Mouse (Mus musculus) liver, embryonic 18 days (tissue): ENCODE results near the gene Rhcg. TPM values are rescaled to one million over a fixed set of nuclear protein-coding genes. Genes with fewer than 3 reads are reported as not detected.

ENCODE experiments used
- polyA plus RNA-seq: library from polyadenylated mRNA; depleted of rRNA; stranded (reverse); fragments of >200 nt; gene quantifications from 2 replicates; pipeline ENCODE4 v1.2.3, GENCODE M21; 2012; rRNA removed

The Rhcg gene
- 0.05 and 0.22 TPM in 2 replicates for polyA plus RNA-seq

GRCm38 (mm10) chr7:79617418-79617817 lies at the start of gene Rhcg:
Rhcg (minus strand) TSS chr7:79617657.

GRCm38 (mm10) chr7:79659578-79660290 lies 42.3 kb upstream of the Rhcg start, which contains the start of gene Ticrr:
Ticrr (plus strand) TSS chr7:79660196.

Other genes starting within 250 kb of the Rhcg start
- gene Rlbp1, start 230.6 kb downstream of the Rhcg start, polyA plus RNA-seq = 0.14 TPM in 1 of 2 replicates, not detected in the other
- gene Fanci, start 225.7 kb downstream of the Rhcg start, polyA plus RNA-seq = 2.5 and 3.0 TPM in 2 replicates
- gene Polg, start 151.3 kb downstream of the Rhcg start, polyA plus RNA-seq = 30.5 and 34.4 TPM in 2 replicates
- 1.6 and 2.2 TPM in 2 replicates for gene Ticrr, start 42.5 kb upstream of the Rhcg start, polyA plus RNA-seq
- gene Kif7, start 98.1 kb upstream of the Rhcg start, polyA plus RNA-seq = 0.35 and 0.39 TPM in 2 replicates
- not detected in 2 replicates for gene Plin1, start 115.2 kb upstream of the Rhcg start, polyA plus RNA-seq
- 12.1 and 14.7 TPM in 2 replicates for gene Pex11a, start 125.5 kb upstream of the Rhcg start, polyA plus RNA-seq
- 0.15 and 0.28 TPM in 2 replicates for gene Wdr93, start 125.5 kb upstream of the Rhcg start, polyA plus RNA-seq
- gene Mesp1, start 176.1 kb upstream of the Rhcg start, polyA plus RNA-seq = 0.07 and 0.12 TPM in 2 replicates
- 0.02 and 0.04 TPM in 2 replicates for gene Mesp2, start 193.1 kb upstream of the Rhcg start, polyA plus RNA-seq
- gene Anpep, start 243.4 kb upstream of the Rhcg start, polyA plus RNA-seq = 20.4 and 21.5 TPM in 2 replicates